Mouse (Mus musculus) left cerebral cortex, postnatal 14 days (tissue): ENCODE results near the gene Sgip1. TPM values are rescaled to one million over a fixed set of nuclear protein-coding genes. Genes with fewer than 3 reads are reported as not detected.
A peak's percentile ranks its signal among the peaks of the same experiment; 100 is the strongest.

Experiments used
- DNase-seq, 2 experiments: peaks; one replicate each; pipeline ENCODE4 v3.0.0; 2021 to 2022; ENCODE audit warnings: low spot score in 2 of 2, mixed read lengths in 1 of 2
- intact Hi-C: fragments of 180-260 bp; cut with DNase I; formaldehyde crosslinking; loops from one replicate; pipeline ENCODE4 v1.15.1; 2025
- total RNA-seq, 2 experiments: library from RNA; stranded (reverse); gene quantifications; 2 replicates each; pipeline ENCODE4 v1.2.3; 2021

The Sgip1 gene
- total RNA-seq, 2 experiments from 2014 or later, result 311 to 321 TPM

GRCm38 (mm10) chr4:102883142-102883541, 142.0 kb downstream of the Sgip1 start:
- no peak for DNase-seq
- intact Hi-C loops, result no loop called here

DNA sequence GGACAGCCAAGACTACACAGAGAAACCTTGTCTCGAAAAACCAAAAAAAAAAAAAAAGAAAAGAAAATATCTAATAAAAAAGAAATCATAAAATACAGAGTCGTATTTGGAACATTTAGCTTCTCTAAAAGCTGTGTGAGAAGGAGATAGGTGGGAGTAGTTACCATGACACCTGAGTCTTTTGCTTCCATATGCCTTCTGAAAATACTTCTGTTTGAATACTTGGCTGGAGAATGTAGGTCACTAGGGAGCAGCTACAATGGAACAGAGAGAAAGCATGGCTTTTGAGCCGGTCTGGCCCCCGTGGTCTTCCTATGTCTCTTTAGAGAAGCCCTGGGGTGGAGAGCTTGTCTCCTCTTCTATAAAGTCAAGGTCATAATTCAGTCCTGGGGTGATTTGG, 143.1 kb downstream of the Sgip1 start:
- intact Hi-C loops, result no loop called here
- peak in 1 of 2 experiments; percentile 43 for DNase-seq

- DNase-seq, result no peak
- intact Hi-C loops, result no loop called here
These were observed 145.4 kb downstream of the Sgip1 start for GRCm38 (mm10) chr4:102886459-102886858.

GRCm38 (mm10) chr4:102886902-102887301, 145.8 kb downstream of the Sgip1 start:
- intact Hi-C loops, result no loop called here
- no peak for DNase-seq

DNA sequence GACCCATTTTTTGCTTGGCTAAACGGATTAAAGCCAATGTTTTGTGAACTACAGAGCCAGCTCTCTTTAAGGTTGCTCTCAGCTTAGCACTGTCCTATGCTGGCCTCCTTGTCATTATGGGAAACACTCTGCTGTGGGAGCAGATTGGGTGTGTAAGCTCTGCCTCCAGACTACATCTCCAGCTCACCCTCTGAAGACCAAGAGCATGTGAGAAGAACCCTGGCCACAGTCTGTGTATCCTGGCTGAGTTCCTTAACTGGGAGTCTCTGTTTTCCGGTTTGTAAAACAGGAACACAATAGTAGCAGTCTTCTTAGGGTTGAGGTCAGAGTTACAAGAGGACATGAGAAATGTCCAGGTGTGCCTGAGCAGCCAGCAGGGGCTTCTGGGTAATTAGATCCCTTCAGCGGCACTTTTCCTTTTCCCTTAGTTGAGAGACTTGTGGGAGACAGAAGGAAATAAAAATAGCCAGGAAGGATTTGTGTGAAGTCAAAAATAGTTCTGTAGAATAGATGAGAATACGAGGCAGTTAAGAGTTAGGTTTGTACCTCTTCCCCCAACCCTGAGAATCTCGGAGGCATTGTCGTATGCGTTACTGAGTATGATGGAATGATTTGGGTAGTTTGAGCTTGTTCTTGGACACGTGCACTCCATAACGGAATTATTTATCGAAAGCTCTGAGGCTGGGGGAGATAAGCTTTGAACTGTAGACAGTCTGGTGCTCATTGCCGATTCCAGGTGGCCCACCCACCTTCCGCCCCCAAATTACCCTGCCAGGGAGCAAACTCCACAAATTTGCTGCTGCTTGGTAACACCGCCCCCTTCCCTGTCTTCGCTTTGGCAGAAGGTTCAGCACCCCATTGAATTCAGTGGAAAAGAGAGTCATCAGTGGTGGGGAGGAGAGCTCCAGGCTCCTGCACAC, 146.9 kb downstream of the Sgip1 start:
- peak; percentile 51 to 52 for DNase-seq
- intact Hi-C loops, result no loop called here

DNA sequence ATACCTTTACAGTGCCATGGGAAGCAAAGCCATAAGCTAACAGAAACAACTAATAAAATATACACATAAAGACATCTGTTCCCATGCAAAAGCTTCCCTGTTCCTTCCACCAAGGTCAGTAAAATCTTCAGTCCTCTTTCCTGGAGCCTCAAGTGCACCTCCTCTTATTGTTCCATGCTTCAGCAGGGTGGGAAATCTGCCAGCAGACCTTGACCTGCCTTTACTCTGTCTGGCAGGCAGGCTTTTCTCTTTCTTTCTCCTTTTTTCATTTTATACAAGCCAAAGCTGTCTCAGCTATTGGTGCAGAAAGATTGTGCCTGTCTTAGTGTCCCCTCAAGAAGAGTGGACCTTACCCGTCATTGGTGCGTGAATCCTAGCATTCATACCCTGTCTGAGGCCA, 154.8 kb downstream of the Sgip1 start:
- no peak for DNase-seq
- intact Hi-C loops, result no loop called here

DNA sequence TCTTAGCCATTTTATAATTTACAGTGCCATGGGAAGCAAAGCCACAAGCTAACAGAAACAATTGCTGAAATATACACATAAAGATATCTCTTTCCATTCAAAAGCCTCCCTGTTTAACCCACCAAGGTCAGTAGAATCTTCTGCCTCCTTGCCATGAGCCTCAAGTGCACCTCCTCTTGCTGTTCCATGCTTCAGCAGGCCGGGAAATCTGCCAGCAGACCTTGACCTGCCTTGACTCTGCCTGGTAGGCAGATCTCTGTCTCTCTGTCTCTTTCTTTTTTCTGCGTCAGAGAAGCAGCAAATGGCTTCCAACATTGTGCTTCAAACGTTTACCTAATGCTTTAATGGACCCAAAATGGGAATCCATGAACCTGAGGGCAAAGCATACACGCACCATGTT, 157.9 kb downstream of the Sgip1 start:
- intact Hi-C loops, result no loop called here
- DNase-seq, result no peak

DNA sequence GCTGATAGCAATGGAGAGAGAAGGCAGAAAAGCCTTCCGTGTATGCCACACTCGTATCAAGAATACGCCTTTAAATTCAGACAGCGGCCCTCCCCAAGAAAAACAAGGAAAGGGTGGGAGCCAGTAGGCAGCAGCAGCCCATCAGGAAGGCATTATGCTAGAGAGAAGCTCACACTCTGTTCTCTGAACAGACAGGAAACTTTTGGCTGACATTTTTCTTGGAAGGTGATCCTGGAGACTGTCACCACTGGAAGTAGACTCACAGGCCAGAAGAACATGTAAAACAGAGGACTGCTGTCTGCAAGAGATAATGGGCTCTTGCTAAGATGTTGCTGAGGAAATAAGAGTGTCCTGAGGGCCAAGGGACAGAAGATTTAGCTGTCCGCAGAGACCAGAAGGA, 158.6 kb downstream of the Sgip1 start:
- no peak for DNase-seq
- intact Hi-C loops, result no loop called here

GRCm38 (mm10) chr4:102900166-102900565, 159.1 kb downstream of the Sgip1 start:
- DNase-seq, result no peak
- intact Hi-C loops, result no loop called here

GRCm38 (mm10) chr4:102907843-102908427, 166.8 kb downstream of the Sgip1 start:
- no peak for DNase-seq
- intact Hi-C loops, result no loop called here

DNA sequence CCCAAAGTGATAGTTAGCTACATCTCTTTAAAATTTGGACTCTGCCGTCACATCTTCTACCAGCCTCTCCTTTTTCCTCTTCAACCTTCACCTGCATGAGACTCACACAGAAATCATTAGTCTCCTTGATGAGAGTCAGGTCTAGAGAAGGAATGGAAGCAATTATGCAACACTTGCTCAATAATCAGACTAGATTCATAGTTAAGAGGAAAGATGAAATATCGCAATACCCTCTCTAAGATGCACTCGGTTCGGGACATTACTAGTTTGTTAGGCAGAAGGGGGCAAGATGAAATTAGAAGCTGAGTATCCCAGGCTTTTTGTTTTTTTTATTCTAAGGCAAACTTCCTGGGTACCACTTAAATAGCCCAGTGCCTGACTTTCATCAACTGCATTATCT, 169.1 kb downstream of the Sgip1 start:
- intact Hi-C loops, result no loop called here
- DNase-seq, result no peak

DNA sequence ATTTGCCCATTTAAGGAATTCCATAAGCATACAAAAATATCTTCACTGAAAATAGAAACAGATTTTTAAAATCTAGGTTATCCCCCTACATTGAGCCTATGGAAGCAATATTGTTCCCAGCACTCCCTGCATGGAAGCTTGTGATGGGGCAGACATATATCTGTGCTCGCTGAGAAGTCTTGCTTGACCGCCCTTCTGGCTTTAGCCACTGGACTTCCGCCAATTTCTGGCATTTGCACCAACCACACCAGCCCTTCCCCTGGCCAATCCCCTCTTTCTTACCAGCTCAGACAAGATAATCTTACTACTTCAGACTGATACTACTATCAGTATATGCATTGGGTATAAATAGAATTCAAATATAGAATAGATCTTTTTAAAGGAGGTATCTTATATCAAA, 172.1 kb downstream of the Sgip1 start:
- intact Hi-C loops, result no loop called here
- DNase-seq, result no peak

DNA sequence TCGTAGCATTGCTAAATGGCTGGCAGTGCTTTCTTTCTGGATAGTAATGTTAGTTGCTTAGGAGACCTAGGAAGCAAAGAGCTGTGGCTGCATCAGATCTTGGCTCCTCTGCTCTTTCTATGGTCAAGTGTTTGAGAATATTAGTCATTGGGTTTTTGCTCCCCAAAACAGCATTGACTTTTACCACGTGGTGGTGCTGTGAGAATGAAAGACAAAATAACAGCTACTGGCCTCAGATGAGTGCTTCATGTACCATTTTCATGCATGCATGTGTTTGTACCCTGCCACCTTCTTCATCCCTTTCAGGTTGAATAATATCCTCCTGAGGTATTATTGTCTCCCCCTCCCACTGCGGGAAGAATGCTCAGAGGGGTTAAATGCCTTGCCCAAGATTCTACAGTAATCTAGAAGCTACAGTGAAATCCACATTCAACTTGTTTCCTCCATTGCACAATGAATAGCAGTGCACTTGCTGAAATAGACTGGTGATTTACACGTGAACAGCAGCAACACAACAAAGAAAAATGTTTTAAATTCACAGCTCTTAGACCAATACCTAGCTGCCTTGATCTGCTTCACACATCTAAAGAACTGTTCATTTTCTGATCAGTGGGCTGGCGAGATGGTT, 172.7 kb downstream of the Sgip1 start:
- intact Hi-C loops, result no loop called here

GRCm38 (mm10) chr4:102918191-102918590, 177.1 kb downstream of the Sgip1 start:
- no peak for DNase-seq
- intact Hi-C loops, result no loop called here

More for the DNA sequence above, 172.7 kb downstream of the Sgip1 start:
- no peak for DNase-seq

DNA sequence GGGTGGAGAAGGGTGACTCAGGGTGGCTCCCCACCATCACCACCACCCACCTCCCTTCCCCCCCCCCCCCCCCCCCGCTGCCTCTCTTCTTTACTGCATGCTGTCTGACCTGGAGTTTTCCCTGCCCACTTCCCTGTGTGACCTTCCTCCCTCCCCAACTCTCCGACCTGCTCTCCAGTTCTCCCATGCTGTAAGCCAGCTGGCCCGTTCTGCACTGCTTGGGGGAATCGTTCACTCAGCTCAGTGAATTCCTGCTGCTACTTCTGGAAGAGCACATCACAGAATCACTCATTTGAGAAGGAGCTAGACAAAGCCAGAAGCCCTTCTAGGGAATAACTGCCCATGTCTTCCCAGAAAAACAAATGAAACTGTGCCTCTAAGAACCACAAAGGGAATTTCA, 188.4 kb downstream of the Sgip1 start:
- intact Hi-C loops, result no loop called here
- DNase-seq, result no peak

DNA sequence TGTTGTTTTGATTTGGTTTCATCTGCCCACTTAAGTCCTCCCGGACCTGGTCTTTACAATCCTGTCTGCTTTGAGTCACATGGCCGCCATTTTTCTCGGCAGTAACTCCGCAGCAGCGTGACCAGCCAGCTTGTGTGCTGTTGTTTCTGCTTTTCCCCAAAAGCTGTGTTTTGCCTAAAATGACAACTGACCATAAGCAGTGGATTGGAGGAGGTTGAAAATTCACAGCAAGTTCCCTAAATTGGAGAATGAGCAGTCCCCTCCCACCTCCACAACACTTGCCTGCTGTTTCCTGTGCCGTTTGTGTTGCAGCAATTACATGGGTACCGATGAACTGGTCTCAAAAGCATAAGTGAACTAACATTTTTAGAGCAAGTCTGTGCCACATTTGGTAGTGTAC, 189.6 kb downstream of the Sgip1 start:
- intact Hi-C loops, result no loop called here
- DNase-seq, result no peak

- intact Hi-C loops, result no loop called here
- no peak for DNase-seq
These were observed 199.2 kb downstream of the Sgip1 start for GRCm38 (mm10) chr4:102940266-102940665.

GRCm38 (mm10) chr4:102940738-102941137, 199.6 kb downstream of the Sgip1 start:
- intact Hi-C loops, result no loop called here
- DNase-seq, result peak in 1 of 2 experiments; percentile 10

GRCm38 (mm10) chr4:102944325-102944724, 203.2 kb downstream of the Sgip1 start:
- DNase-seq, result no peak
- intact Hi-C loops, result no loop called here

DNA sequence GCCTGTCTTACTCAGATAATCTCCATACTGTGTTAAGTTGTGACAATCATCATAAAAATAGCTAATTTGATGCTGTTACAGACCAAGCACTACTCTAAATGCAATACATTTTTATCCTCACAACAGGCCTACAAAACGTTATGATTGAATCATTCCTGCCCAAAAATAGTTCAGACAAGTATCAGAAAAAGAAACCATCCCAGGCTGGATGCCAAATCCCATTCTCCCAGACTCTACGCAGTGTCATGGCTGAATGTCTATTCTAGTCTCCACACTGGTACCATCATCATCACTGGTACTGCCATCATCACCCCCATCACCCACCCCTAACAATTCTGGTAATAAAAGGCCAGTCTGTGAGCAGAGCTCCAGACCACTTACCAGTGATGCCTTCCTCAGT, 211.4 kb downstream of the Sgip1 start:
- DNase-seq, result peak in 1 of 2 experiments; percentile 40
- intact Hi-C loops, result no loop called here
